Mouse (Mus musculus) embryonic fibroblast, embryonic 13.5 days (primary cell): ENCODE data around the gene Sorbs2.

Source experiments
- CTCF ChIP-seq: IDR thresholded peaks from 2 replicates; pipeline ENCODE4 v1.5.1; 2011; ENCODE audit warnings: mild to moderate bottlenecking, control low read depth, low read length, moderate library complexity, borderline replicate concordance; ENCODE audit not compliant: insufficient read depth
- POLR2A ChIP-seq: IDR thresholded peaks from 2 replicates; pipeline ENCODE4 v1.6.1; 2011; ENCODE audit warnings: low read depth, mild to moderate bottlenecking, control low read depth, low read length, moderate library complexity

- TF ChIP-seq CTCF (no peak), POLR2A (no peak)
Observed at GRCm38 (mm10) chr8:45611320-45611719, 103.7 kb downstream of the Sorbs2 start.
